Mouse (Mus musculus) embryo, embryonic 11.5 days (tissue): ENCODE results near the gene Trim67.
"Not testable (repeated sequence)": the region's sequence is repeated elsewhere in the genome, so short reads cannot be mapped to it uniquely, and the experiment has no call there.

Experiments used
- DNase-seq: peaks from one replicate; pipeline ENCODE4 v3.0.0-alpha.2; 2012; ENCODE audit warnings: low read depth, low spot score

The Trim67 gene

DNA sequence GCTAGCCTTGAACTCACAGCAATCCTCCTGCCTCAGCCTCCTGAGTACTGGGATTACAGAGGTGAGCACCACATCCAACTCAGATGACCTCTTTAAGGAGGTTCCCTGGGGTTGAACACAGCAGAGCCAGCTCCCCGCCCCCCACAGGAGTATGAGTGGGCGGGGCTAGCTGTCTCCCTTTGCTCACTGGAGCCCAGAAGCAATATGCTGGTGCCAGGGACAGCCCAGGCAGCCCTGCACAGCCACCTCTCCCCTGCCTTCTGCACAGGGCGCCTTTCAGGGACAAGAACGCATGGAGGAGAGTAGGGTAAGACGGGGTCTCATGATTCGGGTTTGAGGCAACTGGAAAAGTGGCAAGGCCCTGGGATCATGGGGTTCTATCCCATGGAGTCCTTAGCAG, 38.6 kb downstream of the Trim67 start:
- no peak for DNase-seq

DNA sequence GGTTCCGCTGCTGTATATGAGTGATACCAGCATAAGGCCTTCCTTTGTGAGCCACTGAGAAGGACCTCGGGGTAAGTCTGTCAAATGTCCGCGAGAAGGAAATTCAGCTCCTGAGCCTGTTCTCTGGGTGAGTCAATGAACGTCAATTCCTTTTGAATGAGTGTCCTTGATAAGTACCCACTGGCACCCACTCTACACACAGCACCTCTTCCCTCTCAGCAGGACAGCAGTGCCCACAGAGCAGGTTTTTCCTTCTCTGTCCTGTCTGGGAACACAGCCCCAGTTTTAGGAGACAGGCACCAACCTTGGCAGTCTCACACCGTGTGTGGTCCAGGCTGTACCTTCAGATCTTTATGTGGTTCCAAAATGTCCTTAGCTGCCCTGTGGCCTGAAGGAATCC, 39.0 kb downstream of the Trim67 start:
- DNase-seq = no peak

DNA sequence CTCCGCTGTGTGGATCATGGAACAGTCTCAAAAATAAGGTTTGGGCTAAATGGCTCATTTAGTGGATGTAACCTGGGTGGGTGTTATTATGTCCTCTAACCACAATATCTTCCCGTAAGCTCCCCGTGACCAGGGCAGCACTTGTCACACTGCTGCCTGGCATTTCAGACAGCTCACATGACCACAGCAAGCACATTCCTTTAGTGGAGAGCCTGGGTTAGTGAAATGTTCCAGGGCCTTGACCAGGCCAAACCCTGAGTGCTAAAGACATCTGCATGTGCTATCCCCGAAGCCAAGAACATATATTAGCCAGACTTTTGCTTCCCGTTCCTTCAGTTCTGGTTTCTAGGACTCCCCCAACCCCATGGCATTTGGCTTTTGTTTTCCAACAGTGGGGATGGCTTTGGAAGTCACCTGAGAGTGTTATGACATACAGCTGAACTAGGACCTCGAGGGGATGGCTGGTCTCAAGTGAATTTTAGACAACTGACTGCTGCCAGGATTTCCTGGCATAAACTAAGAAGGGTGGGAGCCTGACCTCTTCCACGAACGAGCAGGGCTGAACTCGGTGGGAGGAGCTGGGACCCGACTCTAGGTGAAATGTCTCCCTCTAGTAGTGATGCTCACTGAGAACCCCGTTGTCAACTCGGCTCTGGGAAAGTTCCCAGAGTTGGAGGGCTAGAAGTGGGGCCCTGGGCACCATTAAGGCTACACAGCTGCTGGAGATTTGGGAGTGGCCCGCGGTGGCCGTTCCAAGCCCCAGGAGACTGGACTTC, 40.7 kb downstream of the Trim67 start:
- DNase-seq = no peak

DNA sequence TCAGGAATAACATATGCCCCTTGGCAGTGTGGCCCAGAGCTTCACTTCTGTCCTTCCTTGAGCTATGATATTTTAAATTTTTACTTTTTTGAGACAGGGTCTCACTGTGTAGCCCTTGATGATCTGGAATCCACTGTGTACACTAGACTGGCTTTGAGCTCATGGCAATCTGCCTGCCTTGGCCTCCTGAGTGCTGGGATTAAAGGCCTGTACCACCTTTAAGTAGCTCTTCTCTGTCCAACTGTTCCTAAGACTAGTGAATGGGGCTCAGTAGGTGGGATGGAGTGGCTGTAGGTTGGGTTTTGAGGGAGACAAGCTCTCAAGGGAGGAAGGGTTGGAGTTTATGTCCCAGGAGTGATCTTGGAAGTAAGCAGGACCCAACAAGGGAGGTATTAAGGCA, 43.0 kb downstream of the Trim67 start:
- no peak for DNase-seq

DNA sequence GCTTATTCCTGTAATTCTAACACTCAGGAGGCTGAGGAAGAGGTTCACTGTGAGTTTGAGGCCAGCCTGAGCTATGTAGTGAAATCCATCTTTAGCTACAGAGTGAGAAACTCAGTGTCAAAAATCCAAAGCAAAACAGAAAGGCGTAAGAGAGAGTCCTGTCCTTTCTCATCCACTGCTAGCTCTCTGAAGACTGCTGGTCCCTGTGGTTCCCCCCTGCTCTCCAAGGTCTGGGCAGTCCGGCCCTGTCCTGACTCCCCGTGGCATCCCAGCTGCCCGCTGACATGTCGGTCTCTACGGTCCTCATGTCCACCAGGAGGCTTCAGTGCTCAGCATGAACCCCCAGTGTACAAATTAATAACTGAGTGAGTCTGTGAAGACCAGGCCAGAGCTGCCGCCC, 43.4 kb downstream of the Trim67 start:
- no peak for DNase-seq

DNA sequence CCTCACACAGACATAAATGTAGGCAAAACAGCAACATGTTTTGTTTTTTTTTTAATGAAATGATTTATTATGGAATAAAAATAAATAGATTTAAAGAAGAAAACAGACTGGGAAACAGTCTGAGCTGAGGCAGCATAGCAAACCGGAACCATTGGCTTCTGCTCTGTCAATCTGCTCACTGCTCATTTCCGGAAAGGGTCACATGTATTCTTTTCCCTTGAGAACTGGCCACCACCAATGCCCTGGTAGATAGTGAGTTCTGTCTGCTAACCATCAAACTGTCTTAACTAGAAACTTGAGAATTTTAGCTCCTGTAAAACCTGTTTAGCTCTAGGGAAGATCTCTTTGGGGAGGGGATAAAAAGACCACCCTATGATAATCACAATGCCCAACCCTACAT, 44.0 kb downstream of the Trim67 start:
- DNase-seq = no peak

DNA sequence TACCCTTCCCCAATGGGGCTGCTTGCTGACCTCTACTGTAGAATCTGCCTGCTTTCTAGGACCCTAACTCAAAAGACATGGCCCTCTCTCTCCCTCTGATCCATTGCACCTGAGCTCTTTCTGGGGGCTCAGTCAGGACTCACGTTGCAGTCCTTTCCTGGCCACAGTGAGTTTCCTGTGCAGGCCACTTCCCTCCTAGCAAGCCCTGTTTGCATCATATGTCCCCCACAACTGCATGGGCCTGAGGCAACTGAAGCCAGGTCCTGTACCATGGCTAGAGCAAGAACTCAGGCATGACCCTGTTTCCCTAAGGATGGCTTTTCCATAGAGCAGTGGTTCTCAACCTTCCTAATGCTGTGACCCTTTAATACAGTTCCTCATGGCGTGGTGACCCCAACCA, 45.1 kb downstream of the Trim67 start:
- DNase-seq = no peak

DNA sequence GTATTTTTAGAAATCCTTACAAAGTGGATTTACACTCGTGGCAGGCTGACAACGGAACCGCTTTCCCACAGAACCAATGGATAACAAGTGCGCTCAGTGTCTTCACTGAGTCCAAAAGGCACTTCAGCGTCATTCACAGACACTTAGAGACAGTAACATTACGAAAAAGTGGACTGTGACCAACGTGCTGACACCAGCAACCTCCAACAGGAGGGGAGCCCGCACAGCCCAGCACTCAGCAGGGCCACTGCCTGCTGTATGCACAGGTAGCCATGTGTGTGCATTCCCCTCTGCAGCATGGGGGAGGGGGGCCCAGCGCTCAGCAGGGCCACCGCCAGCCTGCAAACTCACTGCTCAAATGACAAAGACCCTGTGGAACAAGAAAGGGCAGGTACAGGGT, 46.5 kb downstream of the Trim67 start:
- DNase-seq = no peak

DNA sequence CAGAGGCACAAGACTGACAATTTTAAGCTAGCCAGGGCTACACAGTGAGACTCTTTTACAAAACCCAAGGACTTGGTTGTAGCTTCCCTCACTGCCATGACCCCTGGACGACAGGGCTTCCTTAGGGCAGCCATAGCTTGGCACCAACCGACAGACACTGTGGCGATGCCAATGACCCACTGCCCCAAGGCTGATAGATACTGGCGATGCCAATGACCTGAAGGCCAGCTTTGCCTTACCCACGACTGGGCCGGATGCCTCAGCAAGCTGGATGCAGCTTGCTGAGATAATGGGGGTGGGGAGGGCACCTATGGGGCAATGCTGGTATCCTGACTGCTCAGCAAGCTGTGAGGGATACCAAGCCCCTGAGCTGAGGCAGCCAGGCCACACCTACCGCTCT, 48.0 kb downstream of the Trim67 start:
- no peak for DNase-seq

DNA sequence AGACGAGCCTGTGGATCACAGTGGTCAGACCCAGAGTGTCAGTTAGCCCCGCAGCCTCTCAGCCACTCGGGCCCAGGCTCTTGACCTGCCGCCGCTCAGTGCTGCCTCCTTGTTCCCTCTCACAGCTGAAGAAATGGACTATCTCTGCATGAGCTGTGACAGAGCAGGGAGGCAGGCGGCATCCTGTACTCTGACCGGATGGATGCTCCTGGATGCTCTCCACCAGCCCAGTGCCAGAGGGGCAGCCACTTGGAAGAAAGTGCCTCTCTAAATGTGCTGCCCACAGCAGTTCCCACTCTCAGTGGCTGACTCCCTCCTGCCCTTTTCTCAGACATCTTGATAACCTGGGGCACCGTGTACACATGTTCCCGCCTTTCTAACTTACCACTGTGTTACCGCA, 48.9 kb downstream of the Trim67 start:
- DNase-seq = no peak

DNA sequence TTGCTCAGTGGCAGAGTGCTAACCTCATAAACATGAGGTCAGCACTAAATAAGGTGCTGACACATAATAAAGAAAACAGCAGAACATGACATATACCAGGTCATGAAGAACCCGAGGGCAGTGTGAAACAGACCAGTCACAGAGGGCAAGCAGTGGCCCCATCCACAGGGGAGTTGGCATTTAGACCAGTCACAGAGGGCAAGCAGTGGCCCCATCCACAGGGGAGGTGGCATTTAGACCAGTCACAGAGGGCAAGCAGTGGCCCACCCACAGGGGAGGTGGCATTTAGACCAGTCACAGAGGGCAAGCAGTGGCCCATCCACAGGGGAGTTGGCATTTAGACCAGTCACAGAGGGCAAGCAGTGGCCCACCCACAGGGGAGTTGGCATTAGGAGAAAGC, 50.0 kb downstream of the Trim67 start:
- DNase-seq = not testable (repeated sequence)

DNA sequence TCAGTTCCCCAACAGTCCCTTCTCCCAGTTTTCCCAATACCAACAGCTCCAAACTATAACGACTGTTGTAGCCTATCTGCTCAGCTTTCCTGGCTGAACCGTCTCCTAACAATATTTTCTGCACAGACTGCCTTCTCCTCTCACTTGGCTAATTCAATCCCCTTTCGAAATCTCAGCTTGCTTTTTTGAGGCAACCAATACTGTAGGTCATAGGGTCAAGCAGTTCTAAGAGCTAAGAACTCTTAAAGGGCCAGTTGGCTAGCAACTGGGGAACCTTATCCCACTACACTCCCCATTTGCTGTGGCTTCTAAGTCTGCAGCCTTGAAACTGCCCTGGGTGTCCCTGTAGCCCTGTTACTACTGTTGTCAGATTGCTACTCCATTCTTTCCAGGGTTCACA, 52.2 kb downstream of the Trim67 start:
- DNase-seq = no peak

DNA sequence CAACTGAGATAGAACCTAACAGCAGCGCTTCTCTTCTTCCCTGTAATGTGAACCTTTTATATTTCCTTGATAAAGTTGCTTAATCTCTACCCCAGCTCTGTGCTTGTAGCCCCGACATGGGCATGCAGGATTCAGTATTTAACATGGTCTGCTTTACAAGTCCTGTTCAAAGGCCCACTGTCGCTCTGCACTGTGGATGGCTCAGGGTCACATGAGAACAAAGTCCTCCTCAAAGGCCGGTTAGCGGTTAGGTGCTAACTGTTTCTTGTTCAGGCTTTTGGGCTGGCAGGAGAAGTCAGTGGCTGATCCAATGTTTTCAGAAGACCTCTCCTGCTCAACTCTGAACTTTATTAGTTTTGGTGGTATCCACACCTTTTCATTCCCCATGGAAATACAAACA, 52.7 kb downstream of the Trim67 start:
- no peak for DNase-seq

DNA sequence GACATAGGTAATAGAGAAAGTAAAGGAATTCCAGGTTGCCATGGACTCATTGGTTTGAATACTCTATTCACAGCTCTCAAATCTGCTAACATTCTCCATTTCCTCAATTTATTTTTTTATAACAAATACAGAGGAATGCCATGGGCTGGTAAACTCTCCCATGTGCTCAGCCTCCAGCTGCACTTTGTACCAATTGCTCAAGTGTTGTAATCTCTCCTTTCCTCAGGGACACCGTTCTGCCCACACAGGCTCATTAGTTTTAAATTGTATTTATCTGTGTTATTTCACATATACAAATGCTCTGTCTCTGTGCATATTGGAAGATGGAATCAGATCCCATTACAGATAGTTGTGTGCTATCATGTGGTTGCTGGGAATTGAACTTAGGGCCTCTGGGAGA, 60.6 kb downstream of the Trim67 start:
- no peak for DNase-seq

DNA sequence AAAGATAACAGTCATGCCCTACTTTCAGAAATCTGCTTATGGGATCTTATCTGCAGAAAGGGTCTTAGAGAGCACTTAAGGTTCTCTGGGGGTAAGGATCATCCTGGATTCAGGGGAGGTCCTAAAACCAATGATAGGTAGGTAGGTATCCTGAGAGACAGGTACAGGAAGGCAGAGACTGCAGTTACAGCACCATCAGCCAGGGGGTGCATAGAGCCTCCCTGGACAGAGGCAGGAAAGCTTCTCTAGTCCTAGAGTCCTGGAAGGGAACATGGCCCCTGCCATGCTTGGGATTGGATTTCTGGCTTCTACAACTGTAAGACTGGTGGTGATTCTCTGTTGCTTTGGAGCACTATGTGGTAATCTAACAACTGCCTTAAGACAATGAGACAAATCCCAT, 66.6 kb downstream of the Trim67 start:
- no peak for DNase-seq

DNA sequence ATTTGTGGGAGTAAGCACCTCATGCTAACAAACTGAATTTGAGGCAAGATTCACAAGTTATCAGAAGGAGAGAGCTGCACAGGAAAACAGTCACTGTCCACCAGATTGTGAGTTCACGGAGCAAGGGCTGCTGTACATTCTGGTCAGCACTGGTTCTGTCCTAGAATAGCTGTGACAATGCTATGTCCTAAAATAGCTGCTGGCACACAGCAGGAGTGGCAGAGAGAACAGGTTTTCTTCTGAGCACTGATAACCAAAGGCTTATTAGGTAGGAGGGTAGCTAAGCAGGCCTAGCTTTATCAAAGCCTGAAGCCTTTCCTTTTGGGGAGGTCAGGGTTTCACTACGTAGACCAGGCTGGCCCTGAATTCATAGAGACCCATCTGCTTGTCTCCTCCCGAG, 67.3 kb downstream of the Trim67 start:
- DNase-seq = no peak

DNA sequence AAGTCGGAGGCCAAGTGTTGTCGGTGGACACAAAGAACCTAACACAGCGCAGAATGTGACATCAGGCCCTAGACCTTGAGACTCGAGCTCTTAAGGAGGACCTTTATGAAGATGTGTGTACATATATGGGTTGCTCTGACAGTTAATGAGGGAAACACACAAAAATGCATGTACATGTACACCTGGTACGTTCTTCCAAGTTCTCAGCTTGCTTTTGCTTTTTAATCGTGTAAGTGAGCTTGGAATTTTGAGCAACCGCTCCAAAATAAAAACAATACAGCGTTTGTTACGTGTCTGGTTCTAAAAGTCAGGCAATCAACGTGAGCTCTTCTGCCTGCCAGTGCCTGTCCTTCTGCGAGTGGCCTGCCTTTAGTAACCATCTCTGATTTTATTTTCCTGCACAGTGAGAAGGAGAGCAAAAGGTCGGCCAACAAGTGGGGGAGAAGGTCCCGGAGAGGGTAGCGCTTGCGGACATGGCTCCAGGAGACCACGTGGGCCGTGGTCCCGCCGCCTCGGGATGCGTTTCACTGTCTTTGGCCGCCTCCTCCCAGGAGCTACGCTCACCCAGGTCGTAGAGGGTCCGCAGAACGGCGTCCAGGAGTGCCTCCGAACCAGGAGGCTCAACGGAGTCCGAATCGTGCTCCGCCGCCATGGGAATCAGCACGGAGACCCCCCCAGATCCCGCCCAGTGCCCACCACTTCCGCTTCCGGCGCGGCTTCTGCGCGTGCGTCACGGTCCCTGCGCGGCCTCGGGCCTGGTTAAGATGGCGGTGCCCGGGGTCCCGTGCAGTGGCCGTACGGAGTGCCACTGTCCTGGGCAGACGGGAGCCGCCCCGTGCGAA, 69.7 kb downstream of the Trim67 start, which contains the start of the genes Gnpat and 2810004N23Rik:
Gene Gnpat (plus strand): TSS at position 713 of the 842 bp plus-strand sequence.
Gene 2810004N23Rik (minus strand): TSS at position 800 of the 842 bp plus-strand sequence.
- peak; percentile 87 for DNase-seq

DNA sequence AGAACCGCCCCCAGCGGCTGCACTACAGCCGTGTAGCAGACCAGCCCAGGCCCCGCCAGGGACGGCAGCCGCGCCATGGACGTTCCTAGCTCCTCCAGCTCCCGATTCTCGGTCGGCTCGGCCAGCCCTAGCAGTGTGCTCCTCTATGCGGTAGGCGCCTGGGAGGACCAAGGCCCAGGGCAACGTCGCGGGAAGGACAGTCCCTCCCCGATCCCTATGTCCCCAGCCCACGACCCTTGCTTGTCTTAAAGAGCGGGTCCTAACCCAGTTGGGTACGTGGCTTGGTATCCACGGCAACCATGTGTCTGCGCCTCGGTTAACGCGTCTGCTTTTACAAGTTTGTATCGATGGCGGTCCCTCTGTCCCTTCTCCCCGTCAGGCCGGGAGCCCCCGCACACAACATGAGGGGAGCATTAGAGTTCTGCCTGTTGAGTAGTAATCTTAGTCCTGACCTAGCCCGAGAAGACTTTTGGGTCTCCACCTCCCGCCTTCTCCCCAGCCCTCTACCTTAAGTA, 70.3 kb downstream of the Trim67 start:
- DNase-seq = no peak

DNA sequence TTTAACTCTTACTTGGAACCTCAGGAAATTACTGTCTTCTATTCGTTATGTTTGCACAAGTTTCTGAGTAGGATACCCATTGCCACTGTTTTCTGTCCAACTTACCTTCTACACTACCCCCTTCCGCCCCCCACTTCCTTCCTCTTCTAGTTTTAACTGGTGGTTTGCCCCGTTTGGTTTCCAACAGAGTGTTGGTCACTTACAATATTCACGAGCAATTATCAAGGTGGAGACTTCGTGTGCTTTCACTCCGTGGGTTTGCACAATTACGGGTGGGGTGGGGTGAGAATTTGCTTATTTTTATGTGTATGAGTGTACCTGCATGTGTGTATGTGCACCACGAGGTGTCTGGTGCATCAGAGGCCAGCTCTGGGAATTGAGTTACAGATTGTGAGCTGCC, 70.8 kb downstream of the Trim67 start:
- no peak for DNase-seq

DNA sequence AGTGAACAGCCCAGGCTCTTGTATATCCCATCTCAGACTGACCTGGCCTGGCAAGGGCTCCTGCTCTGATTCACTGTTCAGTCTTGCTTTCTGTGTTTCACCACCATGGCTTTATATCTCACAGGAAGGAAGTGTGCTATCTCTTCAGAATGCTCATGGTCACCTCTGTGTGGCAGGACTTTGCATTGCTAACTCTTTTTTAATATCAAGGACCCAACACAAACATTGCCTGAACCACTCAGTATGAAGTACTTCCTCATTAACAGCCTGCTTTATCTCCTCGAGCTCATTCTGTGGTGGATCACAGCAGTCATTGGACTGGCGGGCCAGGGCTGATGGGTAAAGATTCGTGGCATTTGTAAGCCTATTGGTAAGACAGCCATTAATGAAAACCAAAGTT, 73.8 kb downstream of the Trim67 start:
- DNase-seq = no peak

DNA sequence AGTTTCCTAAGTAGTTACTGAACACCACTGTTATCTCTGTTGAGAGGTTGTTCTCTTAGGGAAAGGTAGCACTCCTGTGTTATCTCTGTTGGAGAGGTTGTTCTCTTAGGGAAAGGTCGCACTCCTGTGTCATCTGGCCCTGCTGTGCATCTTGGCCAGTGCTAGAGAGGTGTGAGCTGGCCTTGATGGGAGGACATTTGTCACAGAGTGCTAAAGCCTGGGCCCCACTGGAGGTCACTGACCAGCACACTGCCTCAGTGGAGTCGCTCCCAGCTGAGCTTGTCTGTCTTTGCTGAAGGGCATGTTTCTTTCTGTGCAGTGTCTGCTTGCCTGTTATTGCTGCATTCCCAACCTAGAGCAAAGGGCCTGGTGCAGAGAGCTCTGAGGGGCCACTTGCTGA, 74.2 kb downstream of the Trim67 start:
- no peak for DNase-seq

DNA sequence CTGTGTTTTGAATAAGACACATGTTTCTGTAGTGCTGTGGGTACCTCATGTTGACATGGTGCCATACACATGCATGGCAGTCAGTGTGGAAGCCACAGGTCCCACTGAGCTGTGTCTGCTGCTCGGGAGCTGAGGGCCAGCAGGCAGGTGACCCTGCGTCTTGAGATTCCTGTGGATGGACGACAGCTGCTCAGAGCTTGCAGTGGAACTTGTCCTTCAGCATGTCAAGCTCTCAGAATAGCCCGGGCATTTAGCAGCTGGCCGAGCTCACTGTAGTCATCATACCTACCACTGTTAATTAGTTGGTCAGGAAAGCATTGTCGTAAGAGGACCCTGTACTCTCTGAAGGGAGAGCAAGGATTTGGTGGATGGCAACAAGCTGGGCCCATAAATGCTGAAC, 76.8 kb downstream of the Trim67 start:
- DNase-seq = no peak

DNA sequence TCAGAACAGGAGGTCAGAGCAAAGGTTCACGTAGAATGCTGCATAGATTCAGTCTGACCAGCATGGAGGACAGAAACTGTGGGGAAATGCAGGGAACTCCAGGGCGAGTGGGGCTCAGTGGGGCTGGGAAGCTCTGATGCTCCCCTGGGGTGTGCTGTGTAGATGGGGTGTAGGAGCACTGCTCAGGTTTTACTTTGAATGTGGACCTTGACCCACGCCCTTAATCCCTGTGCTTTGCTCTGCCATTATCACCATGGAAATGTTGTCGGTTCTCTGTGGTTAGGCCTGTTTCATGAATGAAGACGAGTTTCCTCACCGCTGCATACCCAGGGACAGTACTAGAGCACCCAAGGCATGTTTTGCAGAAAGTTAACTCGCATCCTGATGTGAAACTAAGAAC, 78.6 kb downstream of the Trim67 start:
- DNase-seq = no peak
